Comparison of ENCODE assay signal across 13 mouse cellular contexts in genomic region chr14:27042280-27042983, GRCm38 (mm10). TPM values are rescaled to one million over a fixed set of nuclear protein-coding genes. Genes with fewer than 3 reads are reported as not detected.
DNase-seq lines count a peak whose midpoint lies in the region; ATAC-seq and TF ChIP-seq lines count a peak whose summit lies in the region.
"Had no signal": no experiment of that assay in that cellular context is flagged by ENCODE, and none has a peak within 500 bp of the region (broad histone marks: within the 10 kb centered on the region; RNA-seq: fewer than 3 reads in every experiment).

No protein-coding gene starts in this region.

- 51% methylated on average over 8 of the region's 8 CpGs for WGBS in forebrain, embryonic 11.5 days
- WGBS in forebrain, embryonic 15.5 days = 48% methylated on average over 8 of the region's 8 CpGs
- WGBS in small intestine, adult 2 months = 16% methylated on average over 8 of the region's 8 CpGs
- 51% methylated on average over 8 of the region's 8 CpGs for WGBS in intestine, embryonic 16.5 days

- 0 out of 2 replicates have a peak overlapping the region, but pooled peaks have one; percentile 15 for H3K4me2 ChIP-seq in forebrain, embryonic 11.5 days (ENCODE audit: low read depth, low read length, severe bottlenecking)
- no peak overlapping the region for H3K4me2 ChIP-seq in forebrain, embryonic 15.5 days (replicated peaks)
- H3K4me2 ChIP-seq in intestine, embryonic 16.5 days (ENCODE audit: low read depth, low read length) = no peak overlapping the region

- H3K9ac ChIP-seq in forebrain, embryonic 11.5 days (ENCODE audit: low read length) = no peak overlapping the region
- H3K9ac ChIP-seq in forebrain, embryonic 15.5 days (replicated peaks) = no peak overlapping the region
- no peak overlapping the region for H3K9ac ChIP-seq in intestine, embryonic 16.5 days (ENCODE audit: low read depth, low read length)

- no peak for ATAC-seq in forebrain, embryonic 11.5 days (replicated peaks; ENCODE audit: low FRiP score)
- no peak for ATAC-seq in forebrain, embryonic 15.5 days (replicated peaks)
- no peak for ATAC-seq in intestine, embryonic 16.5 days

- H3K27ac ChIP-seq in forebrain, embryonic 11.5 days (ENCODE audit: low read depth, low read length) = no peak overlapping the region
- H3K27ac ChIP-seq in forebrain, embryonic 15.5 days (replicated peaks) = no peak overlapping the region
- 0 out of 2 replicates have a peak overlapping the region, but pooled peaks have one; percentile 6 for H3K27ac ChIP-seq in small intestine, adult 2 months (ENCODE audit: insufficient read depth, low read depth, low read length)
- H3K27ac ChIP-seq in intestine, embryonic 16.5 days (ENCODE audit: low read length) = no peak overlapping the region
- H3K27ac ChIP-seq: macrophage had no signal

- no peaks in the 10 kb centered on the region; the same call in 1 of the 2 replicates for H3K27me3 ChIP-seq in forebrain, embryonic 11.5 days (ENCODE audit: control insufficient read depth, insufficient read depth, low read length)
- peaks cover 8% of the 10 kb centered on the region; the same call in 1 of the 2 replicates for H3K27me3 ChIP-seq in forebrain, embryonic 15.5 days
- no peaks in the 10 kb centered on the region for H3K27me3 ChIP-seq in small intestine, adult 2 months (ENCODE audit: control insufficient read depth, insufficient read depth, low read length)
- H3K27me3 ChIP-seq in intestine, embryonic 16.5 days (replicated peaks; ENCODE audit: control insufficient read depth, insufficient read depth, low read length) = no peaks in the 10 kb centered on the region

- TF ChIP-seq POLR2A in small intestine, adult 2 months (IDR thresholded peaks at IDR 0.05; ENCODE audit: low read depth, low read length) = no peak

- no peak for TF ChIP-seq CTCF in small intestine, adult 2 months (IDR thresholded peaks at IDR 0.05; ENCODE audit: extremely low read depth, insufficient read length, insufficient replicate concordance, low read depth, low read length)

- peaks cover 20% of the 10 kb centered on the region for H3K4me1 ChIP-seq in forebrain, embryonic 11.5 days (replicated peaks; ENCODE audit: control insufficient read depth, insufficient read depth, low read length)
- H3K4me1 ChIP-seq in forebrain, embryonic 15.5 days = peaks cover 17% of the 10 kb centered on the region
- peaks cover 26% of the 10 kb centered on the region; the same call in 1 of the 2 replicates for H3K4me1 ChIP-seq in small intestine, adult 2 months (ENCODE audit: control insufficient read depth, insufficient read depth, insufficient read length, low read length)
- H3K4me1 ChIP-seq in intestine, embryonic 16.5 days (ENCODE audit: control insufficient read depth, insufficient read depth, low read length) = peaks cover 28% of the 10 kb centered on the region

- H3K36me3 ChIP-seq in forebrain, embryonic 11.5 days (ENCODE audit: control insufficient read depth, insufficient read depth, low read length) = no peaks in the 10 kb centered on the region
- no peaks in the 10 kb centered on the region for H3K36me3 ChIP-seq in forebrain, embryonic 15.5 days
- no peaks in the 10 kb centered on the region for H3K36me3 ChIP-seq in small intestine, adult 2 months (ENCODE audit: control insufficient read depth, insufficient read depth, low read length)
- H3K36me3 ChIP-seq in intestine, embryonic 16.5 days (ENCODE audit: control insufficient read depth, insufficient read depth, low read length) = no peaks in the 10 kb centered on the region

- no peaks in the 10 kb centered on the region for H3K9me3 ChIP-seq in forebrain, embryonic 11.5 days (ENCODE audit: control insufficient read depth, low read length)
- H3K9me3 ChIP-seq in forebrain, embryonic 15.5 days = no peaks in the 10 kb centered on the region
- H3K9me3 ChIP-seq in intestine, embryonic 16.5 days (ENCODE audit: control insufficient read depth, low read length) = no peaks in the 10 kb centered on the region

- DNase-seq in forebrain, embryonic 11.5 days (ENCODE audit: low spot score) = no peak
- DNase-seq in spleen, postnatal 36 days (ENCODE audit: low spot score in 2 of 2) = peak; percentile 41 to 47
- DNase-seq in spleen, postnatal 14 days (ENCODE audit: low spot score in 2 of 2) = no peak
- DNase-seq in kidney, postnatal 14 days = peak; percentile 42
- no peak for DNase-seq in embryo, embryonic 11 days
- DNase-seq: gastrocnemius, postnatal 36 days; left cerebral cortex, postnatal 4 days; right cerebral cortex, adult 18-20 months had no signal

- H3K4me3 ChIP-seq in forebrain, embryonic 11.5 days (ENCODE audit: low read depth, low read length) = no peak overlapping the region
- H3K4me3 ChIP-seq in forebrain, embryonic 15.5 days = no peak overlapping the region
- H3K4me3 ChIP-seq in small intestine, adult 2 months (ENCODE audit: low read depth, low read length) = no peak overlapping the region
- no peak overlapping the region for H3K4me3 ChIP-seq in intestine, embryonic 16.5 days (ENCODE audit: low read length)

RNA-seq across cellular contexts. Expression of gene Il17rd, which starts 3.7 kb away (rescaled TPM):
- 7.2 and 7.8 TPM in 2 replicates for polyA plus RNA-seq in forebrain, embryonic 11.5 days (2014; fragmentation: Nextera tagmentation; extraction: Ambion mirVana)
- polyA plus RNA-seq in forebrain, embryonic 15.5 days (2015; fragmentation: Nextera tagmentation; extraction: Ambion mirVana) = 1.5 and 1.8 TPM in 2 replicates
- 0.94 and 1.8 TPM in 2 replicates for polyA plus RNA-seq in small intestine, adult 2 months (2012; rRNA removed)
- 1.4 and 1.5 TPM in 2 replicates for polyA plus RNA-seq in intestine, embryonic 16.5 days (2015; fragmentation: Nextera tagmentation; extraction: Ambion mirVana)

RNA-seq across cellular contexts. Expression of gene Hesx1, which starts 48.2 kb away (rescaled TPM):
- polyA plus RNA-seq in forebrain, embryonic 11.5 days (2014; fragmentation: Nextera tagmentation; extraction: Ambion mirVana) = 0.52 TPM in 1 of 2 replicates, not detected in the other
- not detected in 2 replicates for polyA plus RNA-seq in forebrain, embryonic 15.5 days (2015; fragmentation: Nextera tagmentation; extraction: Ambion mirVana)
- polyA plus RNA-seq in small intestine, adult 2 months (2012; rRNA removed) = not detected in 2 replicates
- polyA plus RNA-seq in intestine, embryonic 16.5 days (2015; fragmentation: Nextera tagmentation; extraction: Ambion mirVana) = 0.23 and 0.42 TPM in 2 replicates
- polyA plus RNA-seq: testis, adult 2 months had no signal

Comparison
In these comparisons a context has a peak if more than half of its experiments do, and no peak if none do; other contexts are left out.
1. DNase-seq: peak in spleen, postnatal 36 days (2 of 2) and kidney, postnatal 14 days (single experiment); none in forebrain, embryonic 11.5 days (single experiment), spleen, postnatal 14 days (0 of 2) and embryo, embryonic 11 days (single experiment).